Mouse (Mus musculus) cortical plate, adult 2 months (tissue): ENCODE data around the gene Nebl. TPM values are rescaled to one million over a fixed set of nuclear protein-coding genes. Genes with fewer than 3 reads are reported as not detected.

Experiments used
- H3K27ac ChIP-seq: fragments of 200-500 bp; 2 replicates; pipeline ENCODE4 v1.5.1; 2012; ENCODE audit warnings: low read length, control low read depth, inconsistent platforms; ENCODE audit not compliant: insufficient read depth
- H3K4me1 ChIP-seq: fragments of 200-500 bp; 2 replicates; pipeline ENCODE4 v1.6.1; 2011; ENCODE audit warnings: low read length; ENCODE audit not compliant: control insufficient read depth, insufficient read depth
- H3K4me3 ChIP-seq: fragments of 200-500 bp; 2 replicates; pipeline ENCODE4 v1.5.1; 2011; ENCODE audit warnings: mild to moderate bottlenecking, low read length, control low read depth; ENCODE audit not compliant: insufficient read depth
- CTCF ChIP-seq: fragments of 200-500 bp; IDR thresholded peaks from 2 replicates; pipeline ENCODE4 v1.5.1; 2011; ENCODE audit warnings: mild to moderate bottlenecking, control low read depth, low read length; ENCODE audit not compliant: insufficient read depth; ENCODE audit errors: extremely low read depth
- POLR2A ChIP-seq: fragments of 200-500 bp; IDR thresholded peaks from 2 replicates; pipeline ENCODE4 v1.6.1; 2011; ENCODE audit warnings: mild to moderate bottlenecking, low read length, control low read depth; ENCODE audit not compliant: insufficient read depth; ENCODE audit errors: extremely low read depth
- polyA plus RNA-seq: library from polyadenylated mRNA; depleted of rRNA; stranded (reverse); fragments of >200 nt; gene quantifications from 2 replicates; pipeline ENCODE4 v1.2.3, GENCODE M21; 2012

Gene Nebl
- polyA plus RNA-seq, 1 experiment: 36.6 TPM

- Histone ChIP-seq H3K4me3 (peak overlapping the region; percentile 65), H3K4me1 (peaks cover 4% of the 10 kb centered on the region; the same call in 1 of the 2 replicates), H3K27ac (peak overlapping the region; percentile 82)
- no peak for TF ChIP-seq POLR2A
- no peak for TF ChIP-seq CTCF
Observed at GRCm38 (mm10) chr2:17729770-17730647, 1.3 kb downstream of the Nebl start.

- no peak overlapping the region for H3K27ac ChIP-seq
- H3K4me3 ChIP-seq: no peak overlapping the region
- peaks cover 4% of the 10 kb centered on the region; the same call in 1 of the 2 replicates for H3K4me1 ChIP-seq
- TF ChIP-seq POLR2A (no peak), CTCF (no peak)
Observed at GRCm38 (mm10) chr2:17724405-17724804, 6.9 kb downstream of the Nebl start.

DNA sequence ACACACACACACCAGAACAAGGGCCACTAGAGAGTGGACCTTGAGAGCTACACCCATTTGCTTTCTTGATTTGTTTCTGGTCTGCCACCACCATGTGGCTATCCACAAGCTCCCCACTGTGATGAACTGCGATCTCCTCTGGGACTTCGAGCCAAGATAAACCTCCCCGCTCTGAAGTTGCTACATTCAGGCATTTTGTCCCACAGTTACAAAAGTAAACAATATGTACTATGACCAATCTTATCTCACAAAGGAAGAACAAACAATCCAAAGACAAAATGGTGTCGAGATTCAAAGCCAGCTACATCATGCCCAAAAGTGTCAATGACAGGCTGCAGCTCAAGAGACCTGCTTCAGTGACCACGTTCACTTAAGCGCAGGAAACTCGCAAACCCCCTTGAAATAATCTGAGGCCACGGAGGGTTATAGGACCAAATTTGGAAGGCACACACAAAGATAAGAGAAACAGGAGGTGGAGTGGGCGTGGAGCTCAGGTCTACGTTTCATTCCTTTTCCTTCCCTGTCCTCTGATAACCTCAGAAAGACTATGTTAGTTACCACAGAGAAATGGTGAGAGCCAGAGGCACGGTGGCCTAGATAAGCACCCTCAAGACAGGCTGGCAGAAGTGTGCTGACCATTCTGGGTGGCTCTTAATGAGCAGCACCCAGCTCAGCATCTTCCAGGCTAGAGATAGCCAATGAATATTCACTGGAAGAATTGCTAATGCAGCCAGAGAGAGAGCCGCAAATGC, 7.8 kb downstream of the Nebl start:
- Histone ChIP-seq H3K4me3 (no peak overlapping the region), H3K27ac (0 out of 2 replicates have a peak overlapping the region, but pooled peaks have one; percentile 7), H3K4me1 (peaks cover 2% of the 10 kb centered on the region; the same call in 1 of the 2 replicates)
- no peak for TF ChIP-seq CTCF
- no peak for TF ChIP-seq POLR2A

DNA sequence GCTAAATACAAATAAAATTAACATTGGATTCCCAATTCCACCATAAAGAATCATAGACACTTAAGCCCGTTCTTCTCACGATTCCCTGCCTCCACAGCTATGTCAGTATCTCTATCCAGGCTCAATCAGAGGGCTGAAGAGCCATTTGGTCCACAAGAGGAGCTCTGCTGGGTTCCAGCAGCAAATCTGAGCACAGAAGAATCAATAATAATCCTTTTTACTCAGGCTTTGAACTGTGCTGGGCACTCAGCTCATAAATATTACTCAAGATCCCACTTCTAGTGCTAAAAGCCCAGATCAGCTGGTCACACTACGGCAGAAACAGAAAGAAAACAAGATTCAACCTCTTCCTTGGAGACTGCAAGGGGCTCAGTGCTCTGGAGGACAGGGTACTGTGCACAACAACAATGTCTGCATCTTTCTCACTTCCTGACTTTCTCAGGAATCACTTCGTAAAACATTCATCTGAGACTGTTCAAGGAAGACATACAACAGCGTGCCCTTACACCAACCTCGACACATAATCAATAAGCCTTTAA, 10.0 kb downstream of the Nebl start:
- TF ChIP-seq POLR2A (no peak), CTCF (no peak)
- H3K27ac ChIP-seq: no peak overlapping the region
- no peak overlapping the region for H3K4me3 ChIP-seq
- peaks cover 2% of the 10 kb centered on the region; the same call in 1 of the 2 replicates for H3K4me1 ChIP-seq

DNA sequence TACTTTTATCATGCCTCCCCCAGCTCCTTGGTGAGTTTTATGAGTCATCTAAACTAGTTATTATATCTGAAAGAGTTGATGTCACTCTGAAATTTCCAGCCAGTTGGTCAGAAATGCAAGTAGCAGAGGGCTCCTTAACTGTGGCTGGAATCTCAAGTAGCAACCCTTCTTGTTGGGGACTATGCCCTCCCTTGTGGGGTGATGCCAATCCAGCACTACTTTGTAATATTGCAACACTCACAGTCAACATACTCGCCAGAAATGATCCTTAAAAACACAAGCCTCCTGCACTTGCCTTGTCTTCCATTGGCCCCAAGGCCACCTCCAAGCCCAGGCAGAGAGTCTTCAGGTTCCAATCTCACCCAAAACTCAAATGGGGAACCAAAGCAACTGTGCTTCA, 13.0 kb downstream of the Nebl start:
- TF ChIP-seq POLR2A: no peak
- TF ChIP-seq CTCF: no peak
- Histone ChIP-seq H3K4me3 (no peak overlapping the region), H3K27ac (no peak overlapping the region), H3K4me1 (peaks cover 4% of the 10 kb centered on the region; the same call in 1 of the 2 replicates)

DNA sequence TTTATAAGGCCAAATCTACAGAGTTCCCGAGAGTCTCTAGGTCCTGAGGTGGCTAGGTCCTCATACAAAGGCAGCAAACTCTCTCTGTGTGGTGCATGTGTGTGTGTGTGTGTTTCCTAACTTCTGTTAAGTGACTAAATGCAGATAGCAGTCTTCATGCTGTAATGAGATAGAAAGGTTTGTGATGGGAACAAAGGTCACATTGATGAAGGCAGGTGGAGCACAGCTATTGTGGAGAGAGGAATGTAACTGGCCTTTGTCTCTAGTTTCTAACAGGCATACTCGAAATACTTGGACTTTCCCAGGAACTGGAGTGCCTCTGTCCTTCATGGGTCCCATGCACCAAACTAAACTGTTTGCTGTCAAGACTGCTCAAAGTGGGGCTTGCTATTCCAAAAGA, 14.1 kb downstream of the Nebl start:
- H3K27ac ChIP-seq: no peak overlapping the region
- peaks cover 4% of the 10 kb centered on the region; the same call in 1 of the 2 replicates for H3K4me1 ChIP-seq
- TF ChIP-seq CTCF (no peak), POLR2A (no peak)
- no peak overlapping the region for H3K4me3 ChIP-seq

DNA sequence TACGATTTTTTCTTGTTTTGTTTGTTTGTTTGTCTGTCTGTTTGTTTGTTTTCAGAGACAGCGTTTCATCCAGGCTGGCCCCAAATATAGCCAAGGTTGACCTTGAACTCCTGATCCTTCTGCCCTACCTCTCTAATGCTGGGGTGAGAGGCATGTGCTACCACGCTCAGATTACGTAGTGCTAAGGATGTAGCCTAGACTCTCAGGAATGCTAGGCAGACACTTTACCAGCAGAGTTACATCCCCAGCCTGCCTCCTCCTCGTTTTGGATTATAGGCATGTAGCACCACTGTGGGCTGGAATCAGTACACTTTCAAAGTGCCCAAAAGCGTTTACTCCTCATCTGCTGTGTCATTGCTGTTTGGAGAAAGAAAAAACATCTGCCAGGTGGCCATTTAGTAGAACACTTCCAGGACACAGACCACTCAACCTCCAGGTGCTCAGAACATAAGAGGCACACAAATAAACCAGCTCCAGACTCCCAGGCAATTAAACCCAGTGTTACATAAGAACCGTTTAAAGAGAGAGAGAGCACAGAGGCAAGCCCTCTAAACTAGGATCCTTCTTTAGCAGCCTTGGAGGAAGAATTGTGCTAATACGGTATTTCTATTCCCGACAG, 16.0 kb downstream of the Nebl start:
- Histone ChIP-seq H3K4me3 (no peak overlapping the region), H3K27ac (peak overlapping the region; percentile 20), H3K4me1 (peaks cover 4% of the 10 kb centered on the region; the same call in 1 of the 2 replicates)
- TF ChIP-seq CTCF: no peak

GRCm38 (mm10) chr2:17714661-17715060, 16.6 kb downstream of the Nebl start:
- Histone ChIP-seq H3K27ac (peak overlapping the region; percentile 20; the same call in 1 of the 2 replicates), H3K4me1 (peaks cover 4% of the 10 kb centered on the region; the same call in 1 of the 2 replicates), H3K4me3 (0 out of 2 replicates have a peak overlapping the region, but pooled peaks have one; percentile 2)
- TF ChIP-seq POLR2A (no peak), CTCF (0 out of 2 replicates have a peak, but pooled peaks have one; percentile 10)

- H3K4me1 ChIP-seq: peaks cover 4% of the 10 kb centered on the region; the same call in 1 of the 2 replicates
- TF ChIP-seq CTCF (no peak), POLR2A (no peak)
- 0 out of 2 replicates have a peak overlapping the region, but pooled peaks have one; percentile 2 for H3K4me3 ChIP-seq
- no peak overlapping the region for H3K27ac ChIP-seq
Observed at GRCm38 (mm10) chr2:17714124-17714523, 17.1 kb downstream of the Nebl start.
